Mouse (Mus musculus) hindbrain, embryonic 12.5 days (tissue): Measurements from ENCODE around the gene Tbc1d1. TPM values are rescaled to one million over a fixed set of nuclear protein-coding genes. Genes with fewer than 3 reads are reported as not detected.

Experiments used
- ATAC-seq: fragments of 200-750 bp; cut with Nextera tagmentation; 2 replicates; pipeline ENCODE4 v1.8.0; 2017; ENCODE audit warnings: moderate TSS enrichment; ENCODE audit not compliant: low FRiP score
- H3K27ac ChIP-seq: fragments of 300-500 bp; sonication (generic); 2 replicates; pipeline ENCODE4 v1.5.1; 2016; ENCODE audit warnings: mild to moderate bottlenecking
- H3K27me3 ChIP-seq: fragments of 300-500 bp; sonication (generic); 2 replicates; pipeline ENCODE4 v1.6.1; 2016; ENCODE audit warnings: mild to moderate bottlenecking
- H3K36me3 ChIP-seq: fragments of 300-500 bp; sonication (generic); 2 replicates; pipeline ENCODE4 v1.6.1; 2016; ENCODE audit warnings: mild to moderate bottlenecking
- H3K4me1 ChIP-seq: fragments of 300-500 bp; sonication (generic); 2 replicates; pipeline ENCODE4 v1.6.1; 2016
- H3K4me2 ChIP-seq: fragments of 300-500 bp; sonication (generic); replicated peaks from 2 replicates; pipeline ENCODE4 v1.6.1; 2016; ENCODE audit warnings: mild to moderate bottlenecking
- H3K4me3 ChIP-seq: fragments of 300-500 bp; sonication (generic); 2 replicates; pipeline ENCODE4 v1.5.1; 2016; ENCODE audit warnings: mild to moderate bottlenecking
- H3K9ac ChIP-seq: fragments of 300-500 bp; sonication (generic); 2 replicates; pipeline ENCODE4 v1.6.1; 2016; ENCODE audit warnings: mild to moderate bottlenecking, moderate library complexity
- H3K9me3 ChIP-seq: fragments of 300-500 bp; sonication (generic); replicated peaks from 2 replicates; pipeline ENCODE4 v1.6.1; 2016; ENCODE audit warnings: mild to moderate bottlenecking
- WGBS: fragments of 180-500 bp; shearing (Covaris S2); methylation state at CpG from one replicate; pipeline ENCODE4 v1.1.7; 2016; 5-methylcytosine and 5-hydroxymethylcytosine counted together
- polyA plus RNA-seq: library from polyadenylated mRNA; unstranded; fragments of >200 nt; fragmentation: Nextera tagmentation; extraction: Ambion mirVana; gene quantifications from 2 replicates; pipeline ENCODE4 v1.2.1, GENCODE M21; 2016

Tbc1d1 gene
- polyA plus RNA-seq, 1 experiment from 2014 or later = 24.5 TPM

DNA sequence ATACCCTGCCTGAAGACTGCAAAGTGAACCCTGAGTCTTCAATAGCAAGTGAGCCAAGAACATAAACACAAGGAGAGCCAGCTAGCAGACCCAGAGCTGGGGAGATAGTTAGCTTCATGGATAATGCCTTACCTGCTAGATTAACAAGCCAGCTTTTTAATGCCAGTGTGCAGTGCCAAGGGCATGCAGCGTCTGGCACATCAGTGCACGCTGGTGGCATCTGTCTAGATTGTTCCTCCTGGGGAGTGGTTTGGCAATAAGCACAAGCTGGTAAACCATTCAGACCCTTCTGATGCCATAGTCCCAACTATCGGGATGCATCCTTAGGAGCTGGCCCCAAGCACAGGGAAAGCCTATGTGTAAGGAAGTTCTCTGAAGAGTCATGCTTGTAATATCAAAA, 185.6 kb downstream of the Tbc1d1 start:
- no peak overlapping the region for H3K4me2 ChIP-seq
- no peaks in the 10 kb centered on the region for H3K27me3 ChIP-seq
- WGBS = 96% methylated on average over 3 of the region's 3 CpGs
- no peak for ATAC-seq
- no peak overlapping the region for H3K9ac ChIP-seq
- no peaks in the 10 kb centered on the region for H3K9me3 ChIP-seq
- no peaks in the 10 kb centered on the region for H3K36me3 ChIP-seq
- no peak overlapping the region for H3K4me3 ChIP-seq
- no peak overlapping the region for H3K27ac ChIP-seq
- peaks cover 27% of the 10 kb centered on the region for H3K4me1 ChIP-seq

DNA sequence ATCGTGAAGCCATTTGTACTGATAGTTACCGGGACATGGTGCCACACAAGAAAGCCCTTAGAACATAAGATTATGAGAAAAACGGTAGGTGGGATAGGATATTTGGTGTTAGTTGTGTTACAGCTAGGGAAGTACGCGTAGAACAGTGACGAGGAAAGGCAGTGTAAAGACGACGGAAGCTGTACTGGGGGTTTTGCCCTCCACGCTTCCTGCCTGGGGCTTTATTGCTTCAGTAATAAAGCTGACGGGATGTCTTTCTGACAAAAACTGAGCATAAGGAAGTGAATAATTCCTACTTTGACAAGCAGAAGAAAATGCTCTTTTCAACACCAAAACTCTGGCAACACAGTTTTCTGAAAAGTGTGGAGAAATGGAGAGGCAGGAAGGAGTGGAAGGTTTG, 186.0 kb downstream of the Tbc1d1 start:
- 87% methylated on average over 10 of the region's 10 CpGs for WGBS
- Histone ChIP-seq H3K27me3 (no peaks in the 10 kb centered on the region), H3K27ac (no peak overlapping the region), H3K4me2 (no peak overlapping the region), H3K4me1 (peaks cover 22% of the 10 kb centered on the region), H3K36me3 (no peaks in the 10 kb centered on the region; the same call in 1 of the 2 replicates), H3K9ac (no peak overlapping the region), H3K4me3 (no peak overlapping the region), H3K9me3 (no peaks in the 10 kb centered on the region)
- no peak for ATAC-seq

DNA sequence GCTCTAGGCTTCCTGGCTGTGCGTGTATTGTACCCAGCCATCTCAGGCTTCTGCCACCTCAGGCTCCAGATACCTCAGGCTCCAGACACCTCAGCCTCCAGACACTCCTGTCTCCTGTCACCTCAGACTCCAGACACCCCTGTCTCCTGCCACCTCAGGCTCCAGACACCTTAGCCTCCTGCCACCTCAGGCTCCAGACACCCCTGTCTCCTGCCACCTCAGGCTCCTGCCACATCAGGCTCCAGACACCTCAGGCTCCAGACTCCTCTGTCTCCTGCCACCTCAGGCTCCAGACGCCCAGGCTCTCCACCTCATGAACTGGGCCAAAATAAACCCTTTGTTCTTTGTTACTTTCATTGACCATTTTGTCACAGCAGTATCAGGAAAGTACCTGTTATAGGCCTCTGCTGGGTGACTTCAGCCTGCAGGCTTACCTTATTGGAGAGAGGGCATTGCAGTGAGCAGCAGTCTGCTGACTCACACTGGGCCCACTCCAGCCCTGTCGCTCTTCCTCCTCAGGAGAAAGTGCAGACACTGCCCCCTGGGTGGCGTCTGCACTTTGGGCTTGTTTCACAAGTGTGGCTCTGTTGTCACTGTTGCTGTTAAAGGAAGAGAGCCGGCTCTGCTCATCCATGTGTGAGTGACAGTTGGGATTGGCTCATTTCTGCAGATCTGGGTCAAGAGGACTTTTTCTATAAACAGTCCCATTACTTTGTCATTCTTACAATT, 188.0 kb downstream of the Tbc1d1 start:
- WGBS = 39% methylated on average over 5 of the region's 5 CpGs
- ATAC-seq = peak; percentile 36; the same call in 1 of the 2 replicates
- peak overlapping the region; percentile 48 for H3K27ac ChIP-seq
- H3K4me3 ChIP-seq = no peak overlapping the region
- H3K27me3 ChIP-seq = no peaks in the 10 kb centered on the region
- no peaks in the 10 kb centered on the region; the same call in 1 of the 2 replicates for H3K36me3 ChIP-seq
- no peak overlapping the region for H3K9ac ChIP-seq
- H3K4me2 ChIP-seq = no peak overlapping the region
- H3K4me1 ChIP-seq = peaks cover 23% of the 10 kb centered on the region
- no peaks in the 10 kb centered on the region for H3K9me3 ChIP-seq

DNA sequence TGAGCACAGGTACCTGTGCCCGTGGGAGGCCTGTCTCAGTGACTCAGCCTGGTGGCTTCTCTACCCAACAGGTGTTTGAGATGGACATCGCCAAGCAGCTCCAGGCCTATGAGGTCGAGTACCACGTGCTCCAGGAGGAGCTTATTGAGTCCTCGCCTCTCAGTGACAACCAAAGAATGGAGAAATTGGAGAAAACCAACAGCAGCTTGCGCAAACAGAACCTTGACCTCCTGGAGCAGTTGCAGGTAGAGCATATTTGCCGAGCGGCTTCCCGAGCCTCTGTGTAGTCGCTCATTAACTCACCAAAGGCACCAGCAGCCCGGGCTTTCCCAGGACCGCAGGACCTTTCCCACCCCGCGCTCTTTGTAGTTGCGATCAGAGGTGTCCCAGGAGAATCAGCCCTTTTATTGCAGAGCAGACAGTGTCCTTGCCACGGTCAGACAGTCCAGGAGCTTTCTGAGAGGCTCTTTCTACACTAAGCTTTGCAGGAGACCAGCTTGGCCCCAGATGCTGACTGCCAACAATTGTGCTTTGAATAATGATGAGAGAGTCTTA, 189.2 kb downstream of the Tbc1d1 start:
- no peak overlapping the region for H3K4me2 ChIP-seq
- peak; percentile 64 for ATAC-seq
- 47% methylated on average over 16 of the region's 16 CpGs for WGBS
- no peak overlapping the region for H3K9ac ChIP-seq
- peaks cover 5% of the 10 kb centered on the region for H3K36me3 ChIP-seq
- peak overlapping the region; percentile 40 for H3K27ac ChIP-seq
- H3K4me1 ChIP-seq = peaks cover 23% of the 10 kb centered on the region
- H3K27me3 ChIP-seq = no peaks in the 10 kb centered on the region
- H3K4me3 ChIP-seq = no peak overlapping the region
- H3K9me3 ChIP-seq = no peaks in the 10 kb centered on the region

DNA sequence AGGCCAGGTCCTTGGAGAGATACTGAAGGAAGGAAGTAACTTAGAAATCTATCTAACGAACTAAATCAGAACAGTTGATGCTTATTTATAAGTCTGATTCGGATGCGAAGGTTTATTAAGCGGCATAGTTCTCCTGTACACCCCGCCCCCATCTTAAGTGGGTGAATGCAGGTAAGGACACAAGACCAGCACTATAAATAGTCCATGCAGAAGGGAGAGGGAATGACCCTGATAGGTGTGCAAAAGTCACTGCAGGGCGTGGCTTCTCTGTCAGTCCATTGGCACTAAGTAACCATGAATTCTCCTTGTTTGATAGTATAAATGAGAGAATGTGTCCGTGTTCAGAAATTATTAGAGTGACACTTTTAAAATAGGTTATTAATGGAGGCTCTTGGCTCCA, 189.7 kb downstream of the Tbc1d1 start:
- Histone ChIP-seq H3K36me3 (peaks cover 6% of the 10 kb centered on the region), H3K9ac (no peak overlapping the region), H3K27me3 (no peaks in the 10 kb centered on the region), H3K27ac (no peak overlapping the region), H3K4me1 (peaks cover 23% of the 10 kb centered on the region), H3K4me3 (no peak overlapping the region), H3K9me3 (no peaks in the 10 kb centered on the region), H3K4me2 (no peak overlapping the region)
- WGBS = 77% methylated on average over 7 of the region's 7 CpGs
- ATAC-seq = no peak

DNA sequence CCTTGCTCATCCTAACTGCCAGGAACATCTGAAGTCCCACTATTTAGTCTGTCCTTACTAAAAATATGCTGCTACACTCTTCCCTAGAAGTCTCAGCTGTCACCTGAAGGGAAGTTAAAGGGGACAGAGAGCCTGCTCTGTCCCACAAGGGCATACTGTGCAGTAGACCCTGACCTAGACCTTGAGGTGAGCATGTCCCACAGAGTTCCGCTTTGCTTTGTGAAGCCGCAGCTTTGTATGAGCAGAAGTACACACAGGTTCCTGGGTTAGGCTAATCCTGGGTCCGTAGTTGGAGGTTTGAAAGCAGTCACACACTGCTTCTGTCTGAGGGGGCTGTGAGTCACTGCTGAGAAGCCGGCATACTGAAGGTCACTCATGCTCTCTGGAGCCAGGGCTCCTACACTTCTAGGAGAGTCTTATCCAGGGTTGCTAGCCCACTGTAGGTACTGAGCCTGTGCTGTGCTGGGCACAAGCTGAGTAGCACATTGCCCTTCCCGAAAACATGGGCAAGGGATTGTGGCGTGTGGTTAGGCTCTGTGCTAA, 190.3 kb downstream of the Tbc1d1 start:
- H3K4me1 ChIP-seq = peaks cover 23% of the 10 kb centered on the region
- H3K27ac ChIP-seq = no peak overlapping the region
- H3K27me3 ChIP-seq = no peaks in the 10 kb centered on the region
- no peak overlapping the region for H3K4me2 ChIP-seq
- WGBS = 86% methylated on average over 6 of the region's 6 CpGs
- no peak overlapping the region for H3K9ac ChIP-seq
- no peak for ATAC-seq
- H3K9me3 ChIP-seq = no peaks in the 10 kb centered on the region
- H3K36me3 ChIP-seq = peaks cover 10% of the 10 kb centered on the region
- no peak overlapping the region for H3K4me3 ChIP-seq

DNA sequence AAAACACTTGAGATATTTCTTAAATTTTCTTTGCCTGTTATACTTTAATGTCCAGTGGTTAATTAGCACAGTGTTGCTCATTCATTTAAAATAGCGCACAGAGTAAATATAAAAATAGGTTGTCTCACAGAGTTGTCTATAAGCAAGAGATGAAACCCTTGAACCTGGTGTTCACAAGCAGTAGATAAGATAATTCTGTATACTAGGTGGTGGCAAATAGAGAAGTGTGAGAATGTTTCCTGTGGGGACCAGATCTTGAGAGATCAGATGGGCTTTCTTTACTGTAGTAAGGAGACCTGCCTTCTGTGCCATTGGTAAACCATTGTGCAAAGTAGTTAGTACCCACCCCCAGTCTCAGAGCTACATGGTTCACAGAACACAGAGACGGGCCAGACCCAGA, 192.1 kb downstream of the Tbc1d1 start:
- peaks cover 23% of the 10 kb centered on the region for H3K4me1 ChIP-seq
- no peak overlapping the region for H3K4me2 ChIP-seq
- H3K4me3 ChIP-seq = no peak overlapping the region
- no peak overlapping the region for H3K9ac ChIP-seq
- H3K27ac ChIP-seq = no peak overlapping the region
- H3K9me3 ChIP-seq = no peaks in the 10 kb centered on the region
- ATAC-seq = no peak
- WGBS = 97% methylated on average over 2 of the region's 2 CpGs
- H3K36me3 ChIP-seq = peaks cover 10% of the 10 kb centered on the region
- H3K27me3 ChIP-seq = no peaks in the 10 kb centered on the region

DNA sequence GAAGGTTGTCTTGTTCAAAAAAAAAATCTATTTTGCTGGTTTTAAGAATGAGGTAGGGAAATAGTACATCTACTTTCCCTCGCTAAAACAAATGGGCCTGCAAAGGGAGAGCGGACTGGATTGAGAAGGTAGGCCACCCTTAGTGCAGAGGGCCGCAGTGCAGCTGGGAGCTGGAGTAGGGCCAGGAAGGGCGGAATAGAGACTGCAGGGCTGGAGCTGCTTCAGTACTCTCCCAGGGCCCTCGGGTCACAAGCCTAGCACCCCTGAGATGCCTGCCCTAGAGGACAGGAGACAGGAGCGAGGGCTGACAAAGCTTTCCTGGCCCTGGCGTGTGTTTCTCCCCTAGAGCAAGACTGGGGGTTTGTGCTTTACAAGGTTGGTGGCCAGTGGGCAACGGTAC, 192.7 kb downstream of the Tbc1d1 start:
- H3K36me3 ChIP-seq = peaks cover 10% of the 10 kb centered on the region
- H3K27ac ChIP-seq = no peak overlapping the region
- WGBS = 87% methylated on average over 8 of the region's 8 CpGs

DNA sequence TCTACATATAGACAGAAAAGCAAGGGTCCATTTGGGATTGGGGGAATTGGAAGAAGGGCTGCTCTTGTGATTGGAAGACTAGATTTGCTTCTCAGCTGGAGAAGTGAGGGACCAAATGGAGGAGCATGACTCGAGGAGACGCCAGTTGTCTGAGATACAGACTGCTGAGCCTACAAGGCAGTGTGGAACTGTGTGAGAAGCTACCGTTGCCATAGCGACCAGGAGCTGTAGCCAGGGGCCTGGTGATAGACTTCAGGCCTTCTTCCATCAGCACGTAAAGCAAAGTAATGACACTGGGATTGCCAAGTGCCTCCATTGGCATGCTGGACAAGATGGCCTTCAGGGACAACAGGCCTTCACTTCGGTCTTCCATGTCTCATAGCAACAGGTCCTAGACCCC, 195.9 kb downstream of the Tbc1d1 start:
- Histone ChIP-seq H3K4me1 (0 out of 2 replicates have a peak, but pooled peaks cover 2% of the 10 kb centered on the region), H3K36me3 (peaks cover 10% of the 10 kb centered on the region), H3K9me3 (no peaks in the 10 kb centered on the region), H3K4me2 (no peak overlapping the region), H3K9ac (no peak overlapping the region), H3K4me3 (no peak overlapping the region), H3K27me3 (no peaks in the 10 kb centered on the region), H3K27ac (no peak overlapping the region)
- no peak for ATAC-seq
- WGBS = 80% methylated on average over 6 of the region's 6 CpGs

More for the DNA sequence above, 192.7 kb downstream of the Tbc1d1 start:
- H3K4me3 ChIP-seq = no peak overlapping the region
- H3K4me2 ChIP-seq = no peak overlapping the region
- no peaks in the 10 kb centered on the region for H3K27me3 ChIP-seq
- no peak for ATAC-seq
- H3K9me3 ChIP-seq = no peaks in the 10 kb centered on the region
- no peak overlapping the region for H3K9ac ChIP-seq
- peaks cover 23% of the 10 kb centered on the region for H3K4me1 ChIP-seq

DNA sequence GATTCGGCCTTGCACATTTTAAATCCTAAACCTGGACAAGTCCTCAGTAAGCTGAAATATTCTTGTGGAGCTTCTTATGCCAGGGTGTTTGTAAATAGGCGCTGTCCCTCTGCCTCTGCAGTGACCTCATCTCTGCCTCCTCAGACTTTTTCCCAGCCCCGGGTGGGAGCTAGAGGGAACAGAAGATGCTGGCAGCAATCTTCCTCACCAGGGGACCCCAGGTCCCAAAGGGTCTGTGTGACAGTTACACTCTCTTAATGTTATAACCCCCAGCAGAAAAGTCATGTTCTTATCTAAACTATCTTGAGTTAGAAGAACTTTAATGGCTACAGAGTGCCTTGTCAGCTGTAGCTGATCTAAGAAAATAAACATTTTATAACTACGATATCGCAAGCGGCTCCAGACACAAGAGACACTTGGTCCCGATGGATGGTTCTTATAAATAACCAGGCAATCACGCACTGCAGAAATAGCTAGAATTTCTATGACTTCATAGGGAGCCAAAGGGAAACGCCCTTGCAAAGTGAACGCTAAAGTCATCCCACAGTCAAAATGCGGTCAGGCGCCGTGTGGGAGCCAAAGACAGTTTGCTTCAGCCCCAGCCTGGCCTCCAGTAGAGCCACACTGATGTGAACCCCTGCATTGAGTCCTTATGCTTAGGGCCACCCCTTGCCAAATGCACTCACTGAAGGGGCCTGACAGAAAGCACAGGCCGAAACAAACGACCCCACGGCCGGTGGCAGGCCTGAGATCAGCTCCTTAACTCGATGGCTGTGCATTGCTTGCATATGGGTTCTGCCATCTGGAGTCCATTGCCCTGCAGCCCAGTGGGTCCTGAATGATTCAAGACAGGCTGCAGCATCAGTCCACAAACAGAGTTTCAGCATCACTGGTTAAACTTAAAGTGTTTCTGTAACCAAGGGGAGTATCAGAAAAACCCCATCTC, 202.8 kb downstream of the Tbc1d1 start:
- H3K9ac ChIP-seq = no peak overlapping the region

DNA sequence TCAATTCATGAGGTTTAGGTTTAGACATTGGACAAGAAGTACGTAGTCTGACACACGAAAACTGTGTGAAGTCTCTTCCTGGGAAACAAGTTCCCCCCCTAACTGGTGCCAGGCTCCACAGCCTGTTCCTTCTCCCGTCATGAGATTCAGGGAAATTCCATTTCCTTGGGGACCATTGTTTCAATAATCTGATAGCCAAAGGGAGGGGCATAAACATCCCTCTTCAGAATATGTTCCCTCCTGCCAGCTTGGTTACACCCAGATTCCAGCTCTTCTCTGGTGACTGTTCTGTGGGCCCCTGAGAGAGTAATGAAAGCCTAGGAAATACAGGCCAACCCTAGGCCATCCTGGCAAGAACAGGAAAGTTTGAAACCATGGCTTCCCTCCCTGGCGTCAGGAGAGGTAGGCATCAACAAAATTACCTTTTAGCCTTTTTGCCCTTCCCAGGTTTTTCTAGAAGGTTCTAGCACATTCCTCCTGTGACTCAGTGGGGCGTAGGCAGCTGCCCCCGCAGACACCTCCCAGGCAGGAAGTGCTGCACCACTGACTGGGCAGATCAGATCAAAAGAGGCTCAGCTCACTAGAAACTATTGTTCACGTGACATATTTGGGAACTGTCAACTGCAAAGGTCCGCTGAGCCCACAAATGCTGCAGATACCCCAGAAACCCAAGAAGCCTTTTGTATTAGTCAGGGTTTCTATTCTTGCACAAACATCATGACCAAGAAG, 204.2 kb downstream of the Tbc1d1 start:
- H3K4me3 ChIP-seq = no peak overlapping the region
- H3K27ac ChIP-seq = no peak overlapping the region
- WGBS = 74% methylated on average over 8 of the region's 8 CpGs
- H3K27me3 ChIP-seq = no peaks in the 10 kb centered on the region
- ATAC-seq = no peak
- no peak overlapping the region for H3K9ac ChIP-seq
- H3K4me1 ChIP-seq = peaks cover 16% of the 10 kb centered on the region
- H3K4me2 ChIP-seq = no peak overlapping the region
- H3K36me3 ChIP-seq = no peaks in the 10 kb centered on the region
- H3K9me3 ChIP-seq = no peaks in the 10 kb centered on the region; the same call in 1 of the 2 replicates

More for the DNA sequence above, 202.8 kb downstream of the Tbc1d1 start:
- peaks cover 3% of the 10 kb centered on the region for H3K4me1 ChIP-seq
- no peak overlapping the region for H3K27ac ChIP-seq
- no peaks in the 10 kb centered on the region for H3K27me3 ChIP-seq
- no peaks in the 10 kb centered on the region; the same call in 1 of the 2 replicates for H3K9me3 ChIP-seq
- H3K4me2 ChIP-seq = no peak overlapping the region
- H3K4me3 ChIP-seq = no peak overlapping the region
- no peak for ATAC-seq
- WGBS = 70% methylated on average over 18 of the region's 18 CpGs
- no peaks in the 10 kb centered on the region for H3K36me3 ChIP-seq
